Mouse (Mus musculus) E14TG2a.4 (cell line): ENCODE results near the gene Csnk1g1.

Source experiments
- CTCF ChIP-seq: conservative IDR thresholded peaks from 2 replicates; pipeline ENCODE4 v1.5.1; 2014; ENCODE audit warnings: low read length
- NANOG ChIP-seq: IDR thresholded peaks from 2 replicates; pipeline ENCODE4 v1.6.1; 2014; ENCODE audit warnings: borderline replicate concordance, low read length, mixed read lengths
- POU5F1 ChIP-seq: IDR thresholded peaks from 2 replicates; pipeline ENCODE4 v1.6.1; 2014; ENCODE audit warnings: low read length, borderline replicate concordance

DNA sequence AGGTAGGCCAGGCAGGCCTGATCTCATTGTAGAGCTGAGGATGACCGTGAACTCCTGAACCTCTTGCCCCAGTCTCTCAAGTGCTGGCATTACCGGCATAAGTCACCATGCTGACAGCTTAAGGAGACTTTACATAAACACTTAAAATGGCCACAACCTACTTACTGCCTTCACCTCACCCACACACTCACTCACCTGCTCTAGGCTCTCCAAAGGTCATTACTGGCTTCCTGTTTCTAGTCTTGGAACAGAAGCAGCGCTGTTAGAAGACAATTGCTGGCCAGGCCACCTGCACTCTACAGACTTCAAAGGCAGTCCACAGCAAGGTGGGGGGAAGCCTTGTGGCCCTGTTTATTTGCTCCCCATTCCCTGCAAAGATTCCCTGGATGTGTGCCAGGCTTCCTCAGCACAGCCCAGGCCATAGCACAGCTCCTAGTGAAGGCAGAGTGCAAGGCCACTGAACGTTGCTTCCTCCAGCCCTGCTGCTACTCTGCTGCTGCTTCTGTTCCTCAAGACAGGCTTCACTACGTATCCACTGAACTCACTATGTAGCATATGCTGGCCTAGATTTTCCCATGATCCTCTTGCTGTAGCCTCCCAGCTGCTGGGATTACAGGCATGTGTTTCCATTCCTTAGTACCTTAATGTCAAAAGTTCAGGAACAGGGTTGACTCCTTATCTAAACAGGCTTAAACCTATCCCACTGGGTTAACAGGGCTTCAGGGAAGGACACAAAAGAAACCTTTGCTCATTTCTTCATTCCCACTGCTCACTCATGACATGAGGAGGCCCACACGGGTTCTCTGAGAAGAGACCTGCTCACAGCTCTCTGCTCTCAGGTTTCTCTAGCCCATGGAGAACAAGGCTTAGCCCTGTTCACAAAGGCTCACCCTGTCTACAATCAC lies 182.9 kb downstream of the Csnk1g1 start:
- TF ChIP-seq CTCF, result no peak
- TF ChIP-seq POU5F1, result no peak
- TF ChIP-seq NANOG, result no peak
